Mouse (Mus musculus) lung, embryonic 15.5 days (tissue): ENCODE measurements at regions not wholly inside any gene's neighbourhood (a gene's known extent, or its start where the extent isn't known, plus 50 kb on each side); places are given as distances from the start of the nearest gene placed in this dataset.
"Not testable (repeated sequence)": the region's sequence is repeated elsewhere in the genome, so short reads cannot be mapped to it uniquely, and the experiment has no call there.

Source experiments
- ATAC-seq: fragments of 200-750 bp; cut with Nextera tagmentation; 2 replicates; pipeline ENCODE4 v1.8.0; 2017; ENCODE audit warnings: moderate number of reproducible peaks, borderline replicate concordance; ENCODE audit not compliant: low FRiP score, low TSS enrichment; ENCODE audit errors: extremely low read depth
- H3K27ac ChIP-seq: fragments of 300-500 bp; sonication (generic); 2 replicates; pipeline ENCODE4 v1.5.1; 2015; ENCODE audit warnings: moderate library complexity, mild to moderate bottlenecking, inconsistent platforms
- H3K27me3 ChIP-seq: fragments of 300-500 bp; sonication (generic); 2 replicates; pipeline ENCODE4 v1.6.1; 2015; ENCODE audit warnings: inconsistent platforms
- H3K36me3 ChIP-seq: fragments of 300-500 bp; sonication (generic); 2 replicates; pipeline ENCODE4 v1.6.1; 2015; ENCODE audit warnings: inconsistent platforms
- H3K4me1 ChIP-seq: fragments of 300-500 bp; sonication (generic); 2 replicates; pipeline ENCODE4 v1.6.1; 2015; ENCODE audit warnings: inconsistent platforms
- H3K4me2 ChIP-seq: fragments of 300-500 bp; sonication (generic); 2 replicates; pipeline ENCODE4 v1.6.1; 2015; ENCODE audit warnings: inconsistent platforms, mild to moderate bottlenecking, moderate library complexity
- H3K4me3 ChIP-seq: fragments of 300-500 bp; sonication (generic); 2 replicates; pipeline ENCODE4 v1.5.1; 2015; ENCODE audit warnings: mild to moderate bottlenecking, inconsistent platforms
- H3K9ac ChIP-seq: fragments of 300-500 bp; sonication (generic); 2 replicates; pipeline ENCODE4 v1.6.1; 2015; ENCODE audit warnings: inconsistent platforms
- H3K9me3 ChIP-seq: fragments of 300-500 bp; sonication (generic); 2 replicates; pipeline ENCODE4 v1.6.1; 2016; ENCODE audit warnings: inconsistent platforms
- WGBS: fragments of 180-500 bp; shearing (Covaris S2); methylation state at CpG from one replicate; pipeline ENCODE4 v1.1.7; 2015; 5-methylcytosine and 5-hydroxymethylcytosine counted together

DNA sequence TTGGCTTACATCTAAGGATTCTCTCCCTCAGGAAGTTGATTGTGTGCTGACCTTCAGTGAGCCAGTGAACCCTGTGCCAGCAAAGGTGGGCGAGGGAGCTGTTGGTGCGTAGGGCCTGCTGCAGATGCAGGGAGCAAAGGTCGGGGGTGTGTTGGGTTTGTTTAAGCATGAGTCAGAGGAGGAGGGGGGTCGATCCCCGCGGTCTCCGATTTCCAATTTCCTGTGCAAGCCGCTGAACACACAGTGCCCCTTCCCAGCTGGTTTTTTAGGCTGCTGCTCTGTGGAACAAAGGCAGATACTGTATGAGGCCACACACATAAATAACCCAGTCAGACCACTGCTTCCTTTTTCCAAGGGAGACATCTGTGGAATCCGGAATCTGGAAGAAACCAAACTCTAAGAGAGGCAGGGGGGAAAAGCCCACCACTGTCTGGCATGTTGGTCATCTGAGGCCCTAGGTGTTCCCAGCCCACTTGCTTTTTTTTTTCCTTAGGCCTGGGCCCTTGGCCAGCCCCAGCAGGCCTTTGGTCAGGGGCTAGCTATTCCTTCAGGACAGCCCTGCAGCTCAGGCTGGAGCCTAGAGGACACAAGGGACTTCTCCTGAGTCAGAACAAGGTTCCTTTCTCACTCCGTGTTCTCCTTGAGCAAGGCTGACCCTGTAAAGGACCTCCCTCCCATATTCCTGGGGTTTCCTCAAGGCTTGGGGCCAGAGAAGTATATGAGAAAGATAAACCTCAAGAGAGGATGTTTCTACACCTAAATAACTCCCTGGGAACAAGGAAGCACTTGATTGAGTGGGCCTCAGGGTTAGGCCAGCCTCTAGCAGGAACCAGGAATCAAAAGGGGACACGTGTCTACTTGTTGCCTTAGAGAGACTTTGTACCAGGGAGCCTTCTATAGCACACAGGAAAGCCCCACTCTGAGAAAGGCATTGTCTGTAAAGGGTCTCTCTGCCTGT, 119.0 kb downstream of the Tomm20 start:
- no peaks in the 10 kb centered on the region for H3K9me3 ChIP-seq
- peak overlapping the region; percentile 17 for H3K4me2 ChIP-seq
- no peaks in the 10 kb centered on the region for H3K27me3 ChIP-seq
- peaks cover 69% of the 10 kb centered on the region for H3K4me1 ChIP-seq
- 4% methylated on average over 11 of the region's 11 CpGs for WGBS
- no peaks in the 10 kb centered on the region for H3K36me3 ChIP-seq
- H3K27ac ChIP-seq: peak overlapping the region; percentile 99
- H3K9ac ChIP-seq: peak overlapping the region; percentile 33; the same call in 1 of the 2 replicates
- ATAC-seq: peak; percentile 83
- no peak overlapping the region for H3K4me3 ChIP-seq

DNA sequence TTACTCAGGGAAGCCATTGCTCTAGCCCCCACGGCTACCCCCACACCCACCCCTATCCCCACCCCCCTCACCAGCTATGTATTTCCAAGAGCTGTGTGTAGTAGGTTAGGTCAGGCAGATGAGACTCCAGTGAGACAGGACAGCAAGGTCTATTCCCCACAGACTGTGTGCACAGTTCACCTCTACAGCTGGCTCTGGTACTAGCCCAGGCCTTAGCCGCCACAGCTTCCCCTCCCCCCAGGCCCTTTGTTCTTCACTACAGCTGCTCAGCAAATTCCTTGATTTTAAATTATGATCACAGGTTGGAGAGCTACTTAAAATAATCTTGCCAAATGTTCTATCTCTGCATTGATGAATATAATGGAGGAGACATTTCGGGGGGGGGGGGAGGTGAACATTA, 119.8 kb downstream of the Tomm20 start:
- Histone ChIP-seq H3K9ac (no peak overlapping the region), H3K27me3 (no peaks in the 10 kb centered on the region), H3K27ac (peak overlapping the region; percentile 99), H3K4me2 (no peak overlapping the region), H3K9me3 (no peaks in the 10 kb centered on the region), H3K36me3 (no peaks in the 10 kb centered on the region), H3K4me3 (no peak overlapping the region), H3K4me1 (peaks cover 70% of the 10 kb centered on the region)
- no peak for ATAC-seq
- 5% methylated on average over 3 of the region's 3 CpGs for WGBS

DNA sequence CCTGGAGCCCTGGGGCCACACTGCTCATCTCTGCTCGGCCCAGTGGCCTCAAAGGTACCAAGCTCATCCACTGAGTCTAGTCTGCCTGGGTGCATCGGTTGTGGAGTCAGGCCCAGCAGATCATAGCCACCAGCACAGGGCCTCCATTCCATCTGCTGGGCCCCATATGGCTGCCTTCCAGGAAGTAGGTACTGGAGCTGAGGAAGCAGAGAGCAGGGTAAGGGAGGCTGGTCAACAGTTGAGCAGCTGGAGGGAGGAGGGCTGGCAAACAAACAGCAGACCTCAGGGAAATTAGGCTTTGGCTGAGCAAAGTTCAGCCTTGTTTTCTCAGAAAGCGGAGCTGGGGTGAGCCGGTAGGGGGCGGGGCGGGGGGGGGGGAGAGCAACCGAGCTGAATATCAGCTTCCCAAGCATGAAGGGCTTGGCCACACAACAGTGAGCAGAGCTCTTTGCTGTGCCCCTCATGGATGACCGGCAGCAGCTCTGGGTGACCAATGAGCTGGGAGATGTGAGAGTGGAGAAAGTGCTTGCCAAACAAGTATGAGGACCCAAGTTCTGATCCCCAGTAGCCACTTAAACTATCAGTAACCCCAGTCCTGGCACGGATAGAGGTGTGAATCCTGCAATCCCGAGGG, 121.0 kb downstream of the Tomm20 start:
- WGBS: 32% methylated on average over 10 of the region's 10 CpGs
- H3K36me3 ChIP-seq: no peaks in the 10 kb centered on the region
- no peaks in the 10 kb centered on the region for H3K9me3 ChIP-seq
- H3K27ac ChIP-seq: peak overlapping the region; percentile 99
- no peak overlapping the region for H3K9ac ChIP-seq
- H3K27me3 ChIP-seq: no peaks in the 10 kb centered on the region
- peaks cover 59% of the 10 kb centered on the region for H3K4me1 ChIP-seq
- no peak overlapping the region for H3K4me3 ChIP-seq
- 0 out of 2 replicates have a peak, but pooled peaks have one; percentile 6 for ATAC-seq
- no peak overlapping the region for H3K4me2 ChIP-seq

DNA sequence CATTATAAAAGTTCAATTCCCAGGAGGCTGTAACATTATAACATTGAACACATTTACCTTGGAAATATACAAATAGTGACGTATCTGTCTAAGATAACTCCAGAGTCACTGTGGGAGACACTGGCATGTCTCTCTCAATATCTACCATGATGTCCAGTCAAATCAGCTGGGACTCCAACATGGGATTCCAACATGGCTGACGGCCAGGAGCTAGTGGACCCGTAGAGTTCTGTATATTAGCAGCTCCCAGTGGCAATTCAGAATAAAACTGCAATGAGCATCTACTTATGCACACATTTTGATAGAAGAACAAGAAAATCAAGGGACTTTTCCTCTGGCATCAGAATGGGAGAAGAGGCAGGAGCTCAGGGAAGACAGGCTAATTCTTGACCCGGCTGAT, 123.4 kb downstream of the Tomm20 start:
- no peak overlapping the region for H3K9ac ChIP-seq
- peaks cover 40% of the 10 kb centered on the region for H3K4me1 ChIP-seq
- no peak overlapping the region for H3K4me3 ChIP-seq
- H3K9me3 ChIP-seq: no peaks in the 10 kb centered on the region
- H3K27ac ChIP-seq: no peak overlapping the region
- H3K36me3 ChIP-seq: no peaks in the 10 kb centered on the region
- no peaks in the 10 kb centered on the region for H3K27me3 ChIP-seq
- WGBS: 92% methylated on average over 4 of the region's 4 CpGs
- ATAC-seq: no peak
- H3K4me2 ChIP-seq: no peak overlapping the region

- Histone ChIP-seq H3K4me3 (no peak overlapping the region), H3K4me1 (peaks cover 30% of the 10 kb centered on the region), H3K4me2 (no peak overlapping the region), H3K27ac (no peak overlapping the region), H3K27me3 (no peaks in the 10 kb centered on the region), H3K9ac (no peak overlapping the region), H3K36me3 (no peaks in the 10 kb centered on the region), H3K9me3 (no peaks in the 10 kb centered on the region)
- ATAC-seq: no peak
- 25% methylated on average over 8 of the region's 8 CpGs for WGBS
Observed at GRCm38 (mm10) chr8:126821279-126821678, 124.4 kb downstream of the Tomm20 start.

- H3K4me2 ChIP-seq: no peak overlapping the region
- 95% methylated on average over 2 of the region's 2 CpGs for WGBS
- H3K9ac ChIP-seq: no peak overlapping the region
- H3K4me3 ChIP-seq: no peak overlapping the region
- ATAC-seq: no peak
- H3K4me1 ChIP-seq: peaks cover 22% of the 10 kb centered on the region
- H3K36me3 ChIP-seq: no peaks in the 10 kb centered on the region
- no peak overlapping the region for H3K27ac ChIP-seq
- H3K9me3 ChIP-seq: no peaks in the 10 kb centered on the region
- H3K27me3 ChIP-seq: no peaks in the 10 kb centered on the region
Observed at GRCm38 (mm10) chr8:126820502-126820901, 125.1 kb downstream of the Tomm20 start.

DNA sequence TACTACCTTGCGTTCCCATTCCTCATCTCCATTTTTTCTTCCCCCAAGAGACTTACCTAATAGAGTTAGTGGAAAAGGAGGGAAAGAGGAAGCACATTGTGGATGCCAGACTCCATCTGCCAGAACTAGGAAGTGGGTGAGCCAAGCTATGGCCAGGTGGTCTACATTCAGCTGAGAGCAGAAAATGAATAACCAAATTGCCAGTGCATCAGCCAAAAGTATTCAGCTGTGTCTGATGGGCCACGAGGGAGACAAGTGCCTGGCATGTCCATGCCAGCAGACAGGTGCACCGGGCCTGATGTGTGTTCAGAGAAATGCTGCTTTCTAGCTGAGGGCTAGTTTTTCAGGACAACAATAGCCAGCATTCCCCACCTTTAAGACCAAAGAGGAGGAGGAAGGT, 126.4 kb downstream of the Tomm20 start:
- H3K9me3 ChIP-seq: no peaks in the 10 kb centered on the region
- H3K4me1 ChIP-seq: peaks cover 10% of the 10 kb centered on the region
- no peak overlapping the region for H3K27ac ChIP-seq
- H3K36me3 ChIP-seq: no peaks in the 10 kb centered on the region
- ATAC-seq: no peak
- no peak overlapping the region for H3K9ac ChIP-seq
- H3K4me2 ChIP-seq: no peak overlapping the region
- H3K27me3 ChIP-seq: no peaks in the 10 kb centered on the region
- H3K4me3 ChIP-seq: no peak overlapping the region
- WGBS: 87% methylated on average over 3 of the region's 3 CpGs

GRCm38 (mm10) chr8:126816155-126816554, 129.5 kb downstream of the Tomm20 start:
- Histone ChIP-seq H3K27ac (no peak overlapping the region), H3K27me3 (no peaks in the 10 kb centered on the region), H3K4me3 (no peak overlapping the region), H3K9ac (no peak overlapping the region), H3K9me3 (peaks cover 9% of the 10 kb centered on the region; the same call in 1 of the 2 replicates), H3K4me2 (no peak overlapping the region), H3K36me3 (no peaks in the 10 kb centered on the region), H3K4me1 (peaks cover 2% of the 10 kb centered on the region; the same call in 1 of the 2 replicates)
- ATAC-seq: no peak
- WGBS: 85% methylated on average over 3 of the region's 3 CpGs

GRCm38 (mm10) chr8:126814427-126814826, 131.2 kb downstream of the Tomm20 start:
- Histone ChIP-seq H3K27me3 (no peaks in the 10 kb centered on the region), H3K9ac (no peak overlapping the region), H3K4me2 (no peak overlapping the region), H3K9me3 (peaks cover 9% of the 10 kb centered on the region; the same call in 1 of the 2 replicates), H3K36me3 (no peaks in the 10 kb centered on the region), H3K27ac (no peak overlapping the region), H3K4me3 (no peak overlapping the region), H3K4me1 (no peaks in the 10 kb centered on the region)
- WGBS: 63% methylated on average over 4 of the region's 4 CpGs
- no peak for ATAC-seq

GRCm38 (mm10) chr8:126813621-126814020, 132.0 kb downstream of the Tomm20 start:
- Histone ChIP-seq H3K36me3 (no peaks in the 10 kb centered on the region), H3K4me2 (no peak overlapping the region), H3K27ac (no peak overlapping the region), H3K27me3 (no peaks in the 10 kb centered on the region), H3K9ac (no peak overlapping the region), H3K4me3 (no peak overlapping the region), H3K4me1 (no peaks in the 10 kb centered on the region), H3K9me3 (peaks cover 9% of the 10 kb centered on the region; the same call in 1 of the 2 replicates)
- WGBS: 77% methylated on average over 4 of the region's 4 CpGs
- ATAC-seq: no peak

- peaks cover 9% of the 10 kb centered on the region; the same call in 1 of the 2 replicates for H3K9me3 ChIP-seq
- no peaks in the 10 kb centered on the region for H3K36me3 ChIP-seq
- H3K27me3 ChIP-seq: no peaks in the 10 kb centered on the region
- no peaks in the 10 kb centered on the region for H3K4me1 ChIP-seq
- no peak overlapping the region for H3K4me2 ChIP-seq
- no peak overlapping the region for H3K27ac ChIP-seq
- no peak for ATAC-seq
- no peak overlapping the region for H3K4me3 ChIP-seq
- 88% methylated on average over 5 of the region's 5 CpGs for WGBS
- no peak overlapping the region for H3K9ac ChIP-seq
Observed at GRCm38 (mm10) chr8:126812777-126813176, 132.9 kb downstream of the Tomm20 start.

- not testable (repeated sequence) for H3K9me3 ChIP-seq, H3K9ac ChIP-seq, H3K27me3 ChIP-seq, H3K36me3 ChIP-seq, ATAC-seq, H3K4me1 ChIP-seq, H3K4me2 ChIP-seq, H3K4me3 ChIP-seq, H3K27ac ChIP-seq
- 47% methylated on average over 2 of the region's 2 CpGs for WGBS
Observed at GRCm38 (mm10) chr8:126811358-126811757, 134.3 kb downstream of the Tomm20 start.
